Mouse (Mus musculus) embryonic facial prominence, embryonic 14.5 days (tissue): ENCODE measurements around the gene Tmem245. TPM values are rescaled to one million over a fixed set of nuclear protein-coding genes. Genes with fewer than 3 reads are reported as not detected.

Experiments used
- ATAC-seq: fragments of 200-750 bp; cut with Nextera tagmentation; 2 replicates; pipeline ENCODE4 v1.8.0; 2017; ENCODE audit warnings: low read depth, moderate number of reproducible peaks, moderate TSS enrichment
- DNase-seq: peaks from one replicate; pipeline ENCODE4 v3.0.0-alpha.2; 2015; ENCODE audit warnings: low spot score
- H3K27ac ChIP-seq: fragments of 300-500 bp; sonication (generic); replicated peaks from 2 replicates; pipeline ENCODE4 v1.5.1; 2014; ENCODE audit warnings: low read depth, mild to moderate bottlenecking, low read length, moderate library complexity
- H3K27me3 ChIP-seq: fragments of 300-500 bp; sonication (generic); replicated peaks from 2 replicates; pipeline ENCODE4 v1.6.1; 2014; ENCODE audit warnings: low read length; ENCODE audit not compliant: control insufficient read depth, insufficient read depth
- H3K36me3 ChIP-seq: fragments of 300-500 bp; sonication (generic); 2 replicates; pipeline ENCODE4 v1.6.1; 2014; ENCODE audit warnings: low read length, mixed read lengths; ENCODE audit not compliant: control insufficient read depth, insufficient read depth
- H3K4me1 ChIP-seq: fragments of 300-500 bp; sonication (generic); 2 replicates; pipeline ENCODE4 v1.6.1; 2014; ENCODE audit warnings: antibody characterized with exemption, low read length; ENCODE audit not compliant: control insufficient read depth, insufficient read depth
- H3K4me2 ChIP-seq: fragments of 300-500 bp; sonication (generic); 2 replicates; pipeline ENCODE4 v1.6.1; 2014; ENCODE audit warnings: low read depth, mild to moderate bottlenecking, low read length, moderate library complexity, mixed read lengths
- H3K4me3 ChIP-seq: fragments of 300-500 bp; sonication (generic); 2 replicates; pipeline ENCODE4 v1.5.1; 2014; ENCODE audit warnings: low read depth, mild to moderate bottlenecking, low read length
- H3K9ac ChIP-seq: fragments of 300-500 bp; sonication (generic); 2 replicates; pipeline ENCODE4 v1.6.1; 2014; ENCODE audit warnings: low read depth, mild to moderate bottlenecking, low read length, moderate library complexity, mixed read lengths
- H3K9me3 ChIP-seq: fragments of 300-500 bp; sonication (generic); 2 replicates; pipeline ENCODE4 v1.6.1; 2016; ENCODE audit warnings: low read length; ENCODE audit not compliant: control insufficient read depth
- WGBS: fragments of 180-500 bp; shearing (Covaris S2); extraction: QIAGEN DNeasy Blood & Tissue Kit; methylation state at CpG from one replicate; pipeline ENCODE4 v1.1.7; 2014; 5-methylcytosine and 5-hydroxymethylcytosine counted together
- polyA plus RNA-seq: library from polyadenylated mRNA; unstranded; fragments of >200 nt; fragmentation: Nextera tagmentation; extraction: Ambion mirVana; gene quantifications from 2 replicates; pipeline ENCODE4 v1.2.1, GENCODE M21; 2014

Gene Tmem245
- polyA plus RNA-seq, 1 experiment from 2014 or later: 9.8 TPM

- no peak overlapping the region for H3K4me3 ChIP-seq
- DNase-seq: no peak
- no peaks in the 10 kb centered on the region for H3K27me3 ChIP-seq
- no peak overlapping the region for H3K9ac ChIP-seq
- no peaks in the 10 kb centered on the region for H3K9me3 ChIP-seq
- H3K4me1 ChIP-seq: peaks cover 15% of the 10 kb centered on the region
- no peak overlapping the region for H3K27ac ChIP-seq
- 0 out of 2 replicates have a peak, but pooled peaks cover 3% of the 10 kb centered on the region for H3K36me3 ChIP-seq
- ATAC-seq: no peak
- WGBS: 84% methylated on average over 4 of the region's 4 CpGs
- H3K4me2 ChIP-seq: no peak overlapping the region
These were observed 5.8 kb downstream of the Tmem245 start for GRCm38 (mm10) chr4:56941481-56941880.

- ATAC-seq: no peak
- H3K36me3 ChIP-seq: peaks cover 37% of the 10 kb centered on the region
These were observed 10.1 kb downstream of the Tmem245 start for GRCm38 (mm10) chr4:56937136-56937535.

GRCm38 (mm10) chr4:56935327-56935726 is 11.9 kb downstream of the Tmem245 start:
- DNase-seq (no peak), ATAC-seq (no peak)
- Histone ChIP-seq H3K9ac (no peak overlapping the region), H3K27ac (no peak overlapping the region), H3K4me2 (no peak overlapping the region), H3K4me3 (no peak overlapping the region), H3K9me3 (no peaks in the 10 kb centered on the region), H3K27me3 (no peaks in the 10 kb centered on the region), H3K4me1 (no peaks in the 10 kb centered on the region), H3K36me3 (peaks cover 46% of the 10 kb centered on the region)
- no CpG with 5 or more reads among the region's 1 CpGs for WGBS

More at GRCm38 (mm10) chr4:56937136-56937535, 10.1 kb downstream of the Tmem245 start:
- Histone ChIP-seq H3K27ac (no peak overlapping the region), H3K27me3 (no peaks in the 10 kb centered on the region), H3K9me3 (no peaks in the 10 kb centered on the region), H3K4me2 (no peak overlapping the region), H3K4me1 (no peaks in the 10 kb centered on the region), H3K4me3 (no peak overlapping the region), H3K9ac (no peak overlapping the region)
- 59% methylated on average over 6 of the region's 6 CpGs for WGBS
- peak; percentile 20 for DNase-seq

- H3K27ac ChIP-seq: no peak overlapping the region
- ATAC-seq: no peak
- no peaks in the 10 kb centered on the region for H3K9me3 ChIP-seq
- H3K9ac ChIP-seq: no peak overlapping the region
- no peaks in the 10 kb centered on the region for H3K27me3 ChIP-seq
- H3K36me3 ChIP-seq: peaks cover 59% of the 10 kb centered on the region
- 92% methylated on average over 4 of the region's 4 CpGs for WGBS
- DNase-seq: no peak
- no peak overlapping the region for H3K4me3 ChIP-seq
- no peaks in the 10 kb centered on the region; the same call in 1 of the 2 replicates for H3K4me1 ChIP-seq
- H3K4me2 ChIP-seq: no peak overlapping the region
These were observed 14.1 kb downstream of the Tmem245 start for GRCm38 (mm10) chr4:56933154-56933553.

- Histone ChIP-seq H3K4me3 (no peak overlapping the region), H3K9me3 (no peaks in the 10 kb centered on the region), H3K27me3 (no peaks in the 10 kb centered on the region), H3K4me1 (no peaks in the 10 kb centered on the region; the same call in 1 of the 2 replicates), H3K36me3 (peaks cover 56% of the 10 kb centered on the region), H3K9ac (no peak overlapping the region), H3K4me2 (no peak overlapping the region), H3K27ac (no peak overlapping the region)
- ATAC-seq: no peak
- no peak for DNase-seq
- 59% methylated on average over 7 of the region's 7 CpGs for WGBS
These were observed 15.1 kb downstream of the Tmem245 start for GRCm38 (mm10) chr4:56932096-56932495.

- Histone ChIP-seq H3K27ac (no peak overlapping the region), H3K4me2 (no peak overlapping the region), H3K9ac (no peak overlapping the region), H3K9me3 (no peaks in the 10 kb centered on the region), H3K4me3 (no peak overlapping the region), H3K27me3 (no peaks in the 10 kb centered on the region), H3K36me3 (peaks cover 56% of the 10 kb centered on the region), H3K4me1 (no peaks in the 10 kb centered on the region; the same call in 1 of the 2 replicates)
- 79% methylated on average over 4 of the region's 4 CpGs for WGBS
- no peak for ATAC-seq
- no peak for DNase-seq
These were observed 16.9 kb downstream of the Tmem245 start for GRCm38 (mm10) chr4:56930312-56930711.

- peaks cover 63% of the 10 kb centered on the region for H3K36me3 ChIP-seq
- no peak for ATAC-seq
- no peak overlapping the region for H3K27ac ChIP-seq
These were observed 20.3 kb downstream of the Tmem245 start for GRCm38 (mm10) chr4:56926971-56927370.

GRCm38 (mm10) chr4:56922229-56922628 is 25.0 kb downstream of the Tmem245 start:
- H3K4me2 ChIP-seq: no peak overlapping the region
- no peak for ATAC-seq
- H3K4me1 ChIP-seq: no peaks in the 10 kb centered on the region
- peaks cover 60% of the 10 kb centered on the region for H3K36me3 ChIP-seq
- WGBS: 96% methylated on average over 11 of the region's 11 CpGs
- H3K9me3 ChIP-seq: no peaks in the 10 kb centered on the region
- no peak overlapping the region for H3K27ac ChIP-seq
- no peak for DNase-seq
- H3K4me3 ChIP-seq: no peak overlapping the region
- no peaks in the 10 kb centered on the region for H3K27me3 ChIP-seq
- no peak overlapping the region for H3K9ac ChIP-seq

More at GRCm38 (mm10) chr4:56926971-56927370, 20.3 kb downstream of the Tmem245 start:
- no peaks in the 10 kb centered on the region; the same call in 1 of the 2 replicates for H3K4me1 ChIP-seq
- no peak for DNase-seq
- no peaks in the 10 kb centered on the region for H3K27me3 ChIP-seq
- no peaks in the 10 kb centered on the region for H3K9me3 ChIP-seq
- H3K4me2 ChIP-seq: no peak overlapping the region
- no peak overlapping the region for H3K4me3 ChIP-seq
- 80% methylated on average over 4 of the region's 4 CpGs for WGBS
- no peak overlapping the region for H3K9ac ChIP-seq

GRCm38 (mm10) chr4:56915732-56916325 is 31.4 kb downstream of the Tmem245 start:
- ATAC-seq: no peak
- peaks cover 61% of the 10 kb centered on the region for H3K36me3 ChIP-seq

More at GRCm38 (mm10) chr4:56915732-56916325, 31.4 kb downstream of the Tmem245 start:
- Histone ChIP-seq H3K27me3 (no peaks in the 10 kb centered on the region), H3K27ac (no peak overlapping the region), H3K4me3 (no peak overlapping the region), H3K9me3 (no peaks in the 10 kb centered on the region), H3K9ac (no peak overlapping the region), H3K4me1 (0 out of 2 replicates have a peak, but pooled peaks cover 4% of the 10 kb centered on the region), H3K4me2 (no peak overlapping the region)
- DNase-seq: no peak
- 90% methylated on average over 15 of the region's 15 CpGs for WGBS
